13 mouse cellular contexts compared by ENCODE assay signal in the genomic region with DNA sequence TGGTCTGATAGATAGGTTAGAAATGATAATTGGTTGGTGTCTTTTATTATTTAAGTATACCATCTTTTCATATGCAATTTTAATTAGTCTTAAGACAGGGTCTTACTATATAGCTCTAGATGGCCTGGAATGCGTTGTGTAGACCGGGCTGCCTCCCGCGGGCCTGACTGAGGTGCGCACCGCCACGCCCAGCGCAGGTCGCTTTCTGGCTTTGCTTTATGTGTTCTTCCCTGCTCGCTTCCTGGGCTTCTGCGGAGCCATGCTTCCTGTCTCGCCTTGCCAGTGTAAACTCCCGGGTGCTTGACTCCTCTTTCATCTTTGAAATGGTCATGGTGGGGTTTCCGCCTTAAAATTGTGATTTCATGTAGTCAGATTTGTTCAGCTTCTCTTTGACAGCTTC.
"Had no signal": no experiment of that assay in that cellular context is flagged by ENCODE, and none has a peak within 500 bp of the region (broad histone marks: within the 10 kb centered on the region; RNA-seq: fewer than 3 reads in every experiment).

No protein-coding gene starts in this region.

- H3K27me3 ChIP-seq: kidney, embryonic 15.5 days; limb, embryonic 13.5 days; midbrain, embryonic 13.5 days had no signal

- ATAC-seq: intestine, embryonic 16.5 days; midbrain, embryonic 13.5 days had no signal

- H3K9me3 ChIP-seq: kidney, embryonic 15.5 days; limb, embryonic 13.5 days; midbrain, embryonic 13.5 days had no signal

- H3K9ac ChIP-seq: kidney, embryonic 15.5 days; limb, embryonic 13.5 days; midbrain, embryonic 13.5 days had no signal

- H3K27ac ChIP-seq: kidney, embryonic 15.5 days; limb, embryonic 13.5 days; midbrain, embryonic 13.5 days; stomach, postnatal 0 days had no signal

- DNase-seq: kidney, adult 2 months; kidney, postnatal 14 days; left cerebral cortex, postnatal 4 days; right cerebral cortex, adult 18-20 months; right cerebral cortex, postnatal 25 days; thymus, adult 18-20 months; thymus, postnatal 14 days had no signal

- H3K4me3 ChIP-seq: kidney, embryonic 15.5 days; limb, embryonic 13.5 days; midbrain, embryonic 13.5 days had no signal

- H3K4me2 ChIP-seq: kidney, embryonic 15.5 days; limb, embryonic 13.5 days; liver, embryonic 11.5 days; midbrain, embryonic 13.5 days had no signal
